Mouse (Mus musculus) lung, adult 2 months (tissue): Measurements from ENCODE around the gene Praf2. TPM values are rescaled to one million over a fixed set of nuclear protein-coding genes. Genes with fewer than 3 reads are reported as not detected.
"Not testable (repeated sequence)": the region's sequence is repeated elsewhere in the genome, so short reads cannot be mapped to it uniquely, and the experiment has no call there.

Source experiments
- DNase-seq: peaks from one replicate; pipeline ENCODE4 v3.0.0; 2022
- H3K4me1 ChIP-seq: fragments of 200-500 bp; 2 replicates; pipeline ENCODE4 v1.6.1; 2011; ENCODE audit warnings: low read length; ENCODE audit not compliant: control insufficient read depth, insufficient read depth
- H3K4me3 ChIP-seq: fragments of 200-500 bp; replicated peaks from 2 replicates; pipeline ENCODE3; 2011; ENCODE audit warnings: low read depth, mild to moderate bottlenecking, control low read depth, low read length; ENCODE audit errors: extremely low read depth
- CTCF ChIP-seq: fragments of 200-500 bp; IDR thresholded peaks from 2 replicates; pipeline ENCODE4 v1.5.1; 2011; ENCODE audit warnings: mild to moderate bottlenecking, low read length, control low read depth; ENCODE audit not compliant: insufficient read depth
- POLR2A ChIP-seq: fragments of 200-500 bp; IDR thresholded peaks from 2 replicates; pipeline ENCODE4 v1.6.1; 2011; ENCODE audit warnings: low read depth, mild to moderate bottlenecking, control low read depth, low read length, borderline replicate concordance; ENCODE audit errors: extremely low read depth
- WGBS: fragments of 180-500 bp; shearing (Covaris S2); methylation state at CpG from one replicate; pipeline ENCODE4 v1.1.7; 2018; 5-methylcytosine and 5-hydroxymethylcytosine counted together
- polyA plus RNA-seq: library from polyadenylated mRNA; depleted of rRNA; stranded (reverse); fragments of >200 nt; gene quantifications from 2 replicates; pipeline ENCODE4 v1.2.3, GENCODE M21; 2012

The Praf2 gene
- polyA plus RNA-seq, 1 experiment: 41.0 TPM

DNA sequence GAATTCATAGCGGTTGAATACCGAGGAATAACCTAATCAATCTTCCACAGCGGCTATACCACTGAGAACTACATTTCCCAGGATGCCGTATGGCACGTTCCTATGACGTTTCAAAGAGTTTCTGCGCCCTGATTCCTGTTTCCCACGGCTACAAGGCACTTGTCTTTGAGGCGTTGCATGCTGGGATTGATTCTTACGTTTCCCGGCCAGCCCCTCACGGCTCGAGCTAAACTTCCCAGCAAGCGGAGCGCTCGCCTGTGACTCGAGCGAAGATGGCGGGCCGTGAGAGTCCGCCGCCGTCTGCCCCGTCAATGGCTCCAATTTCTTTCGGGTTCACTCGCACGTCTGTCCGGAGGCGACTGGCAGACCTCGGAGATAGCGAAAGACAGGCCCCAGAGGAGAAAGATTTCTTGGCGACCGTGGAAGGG lies 31.3 kb upstream of the Praf2 start, which contains the start of gene Gpkow:
Gene Gpkow, plus strand, starts transcription at position 178 of the 428 bp plus-strand sequence.
- 22% methylated on average over 33 of the region's 33 CpGs for WGBS
- H3K4me3 ChIP-seq: peak within 1 kb of the TSS; percentile 65
- peak; percentile 67 for DNase-seq
- H3K4me1 ChIP-seq: no peaks in the 10 kb centered on the region
- TF ChIP-seq CTCF: no peak
- TF ChIP-seq POLR2A: peak; percentile 71; the same call in 1 of the 2 replicates

- not testable (repeated sequence) for DNase-seq, H3K4me1 ChIP-seq
- H3K4me3 ChIP-seq: peak overlapping the region; percentile 52
- 38% methylated on average over 6 of the region's 12 CpGs for whole genome bisulfite sequencing
Measured at GRCm38 (mm10) chrX:7713764-7714134, 14.5 kb upstream of the Praf2 start.

DNA sequence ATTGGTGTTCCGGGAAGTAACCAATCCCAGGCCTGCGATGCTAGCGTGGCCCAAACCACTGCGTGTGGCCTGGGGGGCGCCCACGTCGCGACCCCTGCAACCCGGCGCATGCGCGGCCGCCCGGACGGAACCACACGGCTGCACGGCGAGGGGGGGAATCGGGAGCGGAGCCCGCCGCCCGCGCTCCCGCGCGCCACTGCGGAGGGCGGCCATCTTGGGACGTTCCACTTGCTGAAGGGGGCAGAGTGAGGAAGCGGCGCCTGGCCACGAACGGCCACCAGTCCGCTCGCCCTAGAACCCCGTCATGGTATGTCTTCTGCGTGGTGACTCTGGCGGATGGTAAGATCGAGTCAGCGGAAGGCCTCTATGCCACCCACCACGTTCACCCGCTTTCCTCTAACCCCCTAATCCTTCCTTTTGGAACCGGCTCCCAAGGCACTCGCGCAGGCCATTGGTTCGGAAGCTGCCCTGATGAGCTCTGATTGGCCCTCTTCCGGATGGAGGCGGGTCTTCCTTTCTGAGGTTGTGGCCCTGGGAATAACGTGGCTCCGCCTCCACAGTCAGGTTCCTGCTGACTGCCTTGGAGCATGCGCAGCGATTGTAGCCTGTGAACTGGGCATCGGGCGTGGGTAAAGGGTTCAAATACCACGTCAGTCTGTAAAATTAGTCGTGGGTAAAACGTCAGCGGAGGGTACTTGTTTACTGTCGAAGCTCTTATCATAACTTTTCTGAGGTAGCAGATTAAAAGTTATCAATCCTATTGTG lies 13.9 kb upstream of the Praf2 start, which contains the start of gene Wdr45:
Gene Wdr45, plus strand, starts transcription at position 199 of the 765 bp plus-strand sequence.
- DNase-seq: peak; percentile 84
- not testable (repeated sequence) for H3K4me1 ChIP-seq
- H3K4me3 ChIP-seq: peak within 1 kb of the TSS; percentile 52
- 27% methylated on average over 45 of the region's 60 CpGs for WGBS

GRCm38 (mm10) chrX:7716058-7716457 lies 12.2 kb upstream of the Praf2 start:
- not testable (repeated sequence) for DNase-seq, H3K4me3 ChIP-seq, H3K4me1 ChIP-seq
- WGBS: 48% methylated on average over 1 of the region's 1 CpGs

- TF ChIP-seq CTCF: no peak
- no peak; the same call in 1 of the 2 replicates for TF ChIP-seq POLR2A
- WGBS: 27% methylated on average over 22 of the region's 22 CpGs
- Histone ChIP-seq H3K4me3 (peak within 1 kb of the TSS; percentile 97), H3K4me1 (no peaks in the 10 kb centered on the region; the same call in none of the 2 replicates)
- peak; percentile 81 for DNase-seq
Measured at GRCm38 (mm10) chrX:7721514-7722281, 6.5 kb upstream of the Praf2 start, which contains the start of gene Gm45208. Gene Gm45208, plus strand, starts transcription at chrX:7722245.

DNA sequence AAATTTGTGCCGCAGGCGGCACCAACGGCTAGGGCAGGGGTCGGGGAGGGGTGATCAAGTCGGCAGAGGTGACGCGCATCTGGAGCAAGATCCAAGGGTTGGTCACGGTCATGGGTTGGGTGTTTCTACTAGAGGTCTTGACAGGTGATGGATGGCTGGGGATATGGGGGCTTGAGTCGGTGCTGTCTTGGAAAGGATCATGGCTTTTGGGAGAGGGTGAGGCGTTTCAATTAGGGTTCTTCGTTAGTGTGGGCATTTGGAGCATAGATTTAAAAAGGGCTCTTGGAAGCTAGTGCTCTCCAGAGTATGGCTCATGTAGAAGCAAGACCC lies 6.0 kb upstream of the Praf2 start:
- no peak for DNase-seq
- WGBS: 29% methylated on average over 11 of the region's 11 CpGs
- Histone ChIP-seq H3K4me1 (no peaks in the 10 kb centered on the region; the same call in none of the 2 replicates), H3K4me3 (peak overlapping the region; percentile 97)
- 0 out of 2 replicates have a peak, but pooled peaks have one; percentile 56 for TF ChIP-seq POLR2A
- no peak for TF ChIP-seq CTCF

DNA sequence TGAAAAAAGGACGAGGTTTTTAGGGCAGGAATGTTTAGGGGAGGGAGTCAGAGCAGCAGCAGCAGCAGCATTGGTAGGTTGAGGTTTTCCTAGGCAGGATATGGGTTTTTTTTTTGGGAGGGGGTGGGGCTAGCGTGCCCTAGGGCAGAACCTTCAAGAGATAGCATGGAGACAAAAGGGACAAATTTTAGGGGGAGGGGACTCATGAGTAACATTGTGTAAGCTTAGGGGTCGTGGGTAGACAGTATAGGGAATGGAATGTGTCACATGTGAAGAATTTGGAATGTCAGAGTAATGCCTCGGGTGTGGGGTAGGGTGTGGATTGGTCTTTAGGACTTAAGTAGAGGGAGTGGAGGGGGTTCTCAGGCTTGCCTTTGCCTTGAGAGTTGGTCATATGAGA lies 5.5 kb upstream of the Praf2 start:
- Histone ChIP-seq H3K4me1 (no peaks in the 10 kb centered on the region; the same call in none of the 2 replicates), H3K4me3 (peak overlapping the region; percentile 97)
- WGBS: 23% methylated on average over 4 of the region's 4 CpGs
- TF ChIP-seq POLR2A (no peak), CTCF (no peak)
- no peak for DNase-seq

DNA sequence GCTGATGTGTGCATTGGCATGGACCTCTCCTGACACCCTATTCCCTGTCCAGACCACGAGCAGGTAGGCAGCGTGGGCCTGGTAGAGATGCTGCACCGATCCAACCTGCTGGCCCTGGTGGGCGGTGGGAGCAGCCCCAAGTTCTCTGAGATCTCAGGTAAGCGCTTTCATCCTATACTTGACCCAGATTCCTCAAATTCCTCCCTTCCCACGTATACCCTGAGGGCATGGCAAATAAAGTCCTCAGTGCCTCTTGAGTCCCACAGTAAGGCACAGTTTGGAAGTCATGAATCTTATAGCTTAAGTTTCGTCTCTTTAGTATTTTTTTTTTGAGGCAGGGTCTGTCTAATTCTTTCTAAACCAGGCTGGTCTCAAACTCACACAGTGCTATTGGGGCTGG lies 4.1 kb upstream of the Praf2 start:
- TF ChIP-seq CTCF (no peak), POLR2A (no peak)
- no peak for DNase-seq
- H3K4me3 ChIP-seq: no peak overlapping the region
- H3K4me1 ChIP-seq: no peaks in the 10 kb centered on the region; the same call in none of the 2 replicates
- WGBS: 76% methylated on average over 7 of the region's 7 CpGs

DNA sequence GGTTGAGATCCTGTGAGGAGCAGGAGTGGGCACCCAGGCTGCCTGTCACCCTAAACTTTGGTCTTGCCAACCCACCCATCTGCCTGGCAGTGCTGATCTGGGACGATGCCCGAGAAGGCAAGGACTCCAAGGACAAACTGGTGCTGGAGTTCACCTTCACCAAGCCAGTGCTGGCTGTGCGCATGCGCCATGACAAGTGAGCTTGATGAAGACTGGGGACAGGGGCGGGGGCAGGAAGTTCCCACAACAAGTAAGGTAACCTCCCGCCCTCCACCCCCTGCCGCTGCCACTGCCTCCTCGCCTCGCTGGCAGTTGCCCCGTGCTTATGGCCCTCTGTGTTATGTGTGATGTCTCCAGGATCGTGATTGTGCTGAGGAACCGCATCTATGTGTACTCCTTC lies 2.4 kb upstream of the Praf2 start:
- Histone ChIP-seq H3K4me1 (no peaks in the 10 kb centered on the region; the same call in none of the 2 replicates), H3K4me3 (no peak overlapping the region)
- 76% methylated on average over 12 of the region's 12 CpGs for WGBS
- TF ChIP-seq CTCF: no peak
- no peak for TF ChIP-seq POLR2A
- DNase-seq: no peak

DNA sequence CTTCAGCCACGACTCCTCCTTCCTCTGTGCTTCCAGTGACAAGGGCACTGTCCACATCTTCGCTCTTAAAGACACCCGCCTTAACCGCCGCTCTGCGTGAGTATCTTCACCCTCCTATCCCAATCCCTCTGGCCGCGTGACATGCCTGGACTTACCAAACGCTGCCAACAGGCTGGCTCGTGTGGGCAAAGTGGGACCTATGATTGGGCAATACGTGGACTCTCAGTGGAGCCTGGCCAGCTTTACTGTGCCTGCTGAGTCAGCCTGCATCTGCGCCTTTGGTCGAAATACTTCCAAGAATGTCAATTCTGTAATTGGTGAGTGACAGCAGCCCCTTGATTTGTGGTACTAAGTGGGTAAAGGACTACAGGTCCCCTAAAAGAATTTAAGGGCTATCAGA lies 1.1 kb upstream of the Praf2 start:
- no peak for DNase-seq
- 75% methylated on average over 13 of the region's 13 CpGs for WGBS
- H3K4me1 ChIP-seq: no peaks in the 10 kb centered on the region; the same call in 1 of the 2 replicates
- TF ChIP-seq POLR2A: no peak
- no peak for TF ChIP-seq CTCF
- H3K4me3 ChIP-seq: no peak overlapping the region
